Mouse (Mus musculus) telencephalon, adult 2 months (tissue): ENCODE measurements at regions not wholly inside any gene's neighbourhood (a gene's known extent, or its start where the extent isn't known, plus 50 kb on each side); places are given as distances from the start of the nearest gene placed in this dataset.

Experiments used
- DNase-seq: peaks from one replicate; pipeline ENCODE4 v3.0.0-alpha.2; 2011; ENCODE audit warnings: low read depth, low spot score

DNA sequence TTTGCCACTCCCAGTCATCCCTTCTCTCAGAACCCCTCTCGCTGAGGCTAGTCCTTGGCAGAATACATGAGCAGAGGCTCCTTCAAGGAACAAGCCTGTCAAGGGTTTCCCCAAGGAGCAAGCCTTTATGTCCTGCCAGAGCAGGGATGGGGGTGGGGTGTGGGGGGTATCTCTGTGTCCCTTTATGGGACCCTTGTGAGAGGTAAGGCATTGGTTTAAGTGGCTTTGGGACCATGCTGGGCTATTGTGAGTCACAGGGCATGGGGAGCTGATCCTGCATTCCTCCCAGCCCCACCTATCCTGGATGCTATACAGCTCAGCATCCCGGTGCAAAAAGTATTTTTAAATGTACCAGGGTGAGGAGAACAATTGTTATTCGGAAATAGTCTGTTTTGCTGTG, 641.1 kb upstream of the Fam19a5 start:
- DNase-seq = no peak

DNA sequence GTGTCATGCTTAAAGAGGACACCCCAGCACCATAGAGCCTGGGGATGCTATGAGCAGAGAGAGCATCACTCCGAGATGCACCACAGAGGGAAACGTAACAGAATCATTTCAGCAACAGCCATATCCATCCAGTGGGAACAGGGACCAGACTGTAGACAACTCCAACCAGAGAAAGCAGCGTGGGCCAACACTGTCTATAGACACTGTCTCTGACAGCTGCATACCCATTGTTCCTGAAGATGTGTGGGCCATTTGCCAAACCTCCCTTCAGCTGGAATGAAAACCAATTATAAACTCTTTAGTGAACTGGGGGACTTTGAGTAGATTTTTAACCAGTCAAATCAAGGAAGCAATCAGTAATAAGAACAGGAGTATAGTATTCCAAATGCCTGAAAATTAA, 630.8 kb upstream of the Fam19a5 start:
- no peak for DNase-seq

- no peak for DNase-seq
Measured at GRCm38 (mm10) chr15:86917891-86918290, 626.2 kb upstream of the Fam19a5 start.

- no peak for DNase-seq
Measured at GRCm38 (mm10) chr15:86919704-86920103, 624.4 kb upstream of the Fam19a5 start.

DNA sequence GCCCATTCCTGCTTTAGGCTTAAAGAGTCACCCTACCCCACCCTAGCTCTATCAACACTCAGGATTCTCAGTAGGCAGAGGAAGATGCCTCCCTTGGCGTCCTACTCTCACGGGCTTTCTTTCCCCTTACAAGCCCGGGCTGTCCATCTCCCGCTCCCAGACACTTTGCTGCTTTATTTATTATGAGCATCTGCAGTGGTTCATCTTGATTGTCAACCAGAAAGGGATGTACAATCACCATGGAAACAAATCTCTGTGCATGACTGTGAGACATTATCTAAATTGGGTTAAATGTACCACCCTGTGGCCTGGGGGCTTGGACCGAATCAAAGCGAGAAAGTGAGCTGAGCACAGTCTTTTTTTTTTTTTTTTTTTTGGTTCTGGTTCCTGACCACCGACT, 623.9 kb upstream of the Fam19a5 start:
- no peak for DNase-seq

DNA sequence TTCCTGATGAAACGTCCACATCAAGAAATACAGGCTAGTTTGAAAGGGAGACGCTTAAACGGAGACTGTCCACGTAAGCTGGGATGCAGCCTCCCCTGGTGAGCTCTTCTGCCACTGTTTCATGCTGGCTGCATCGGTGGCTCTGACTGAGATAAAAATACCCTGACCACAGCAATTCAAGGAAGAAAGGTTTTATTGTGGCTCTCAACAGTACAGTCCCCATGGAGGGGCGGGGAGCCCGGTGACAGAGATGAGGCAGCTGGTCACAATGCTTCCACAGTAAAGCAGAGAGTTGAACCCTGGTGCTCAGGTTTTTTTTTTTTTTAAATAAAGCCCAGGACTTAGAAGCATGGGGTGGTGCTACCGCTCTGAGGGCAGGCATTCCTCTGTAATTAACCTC, 622.7 kb upstream of the Fam19a5 start:
- no peak for DNase-seq

GRCm38 (mm10) chr15:86925081-86925749, 618.9 kb upstream of the Fam19a5 start:
- DNase-seq = no peak

GRCm38 (mm10) chr15:86932345-86933075, 611.6 kb upstream of the Fam19a5 start:
- no peak for DNase-seq

DNA sequence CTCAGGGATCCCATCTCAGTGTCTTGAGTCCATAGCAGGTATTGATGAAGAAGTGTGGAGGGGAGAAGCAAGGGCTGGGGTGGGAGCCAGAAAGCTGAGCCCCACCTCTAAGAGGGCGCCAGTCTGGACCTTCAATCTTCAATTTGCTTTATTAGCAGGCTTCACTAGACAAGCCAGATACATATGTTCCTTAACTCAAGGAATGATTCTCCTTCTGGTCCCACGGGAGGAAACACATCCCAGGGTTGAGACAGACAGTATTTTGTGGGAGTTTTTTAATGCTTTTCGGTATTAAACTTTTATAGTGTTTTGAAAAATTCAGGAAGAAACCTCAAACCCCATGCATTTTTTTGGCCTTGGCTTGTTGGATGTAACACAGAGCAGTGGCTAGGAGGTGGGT, 606.7 kb upstream of the Fam19a5 start:
- no peak for DNase-seq

GRCm38 (mm10) chr15:86944529-86944928, 599.6 kb upstream of the Fam19a5 start:
- no peak for DNase-seq

DNA sequence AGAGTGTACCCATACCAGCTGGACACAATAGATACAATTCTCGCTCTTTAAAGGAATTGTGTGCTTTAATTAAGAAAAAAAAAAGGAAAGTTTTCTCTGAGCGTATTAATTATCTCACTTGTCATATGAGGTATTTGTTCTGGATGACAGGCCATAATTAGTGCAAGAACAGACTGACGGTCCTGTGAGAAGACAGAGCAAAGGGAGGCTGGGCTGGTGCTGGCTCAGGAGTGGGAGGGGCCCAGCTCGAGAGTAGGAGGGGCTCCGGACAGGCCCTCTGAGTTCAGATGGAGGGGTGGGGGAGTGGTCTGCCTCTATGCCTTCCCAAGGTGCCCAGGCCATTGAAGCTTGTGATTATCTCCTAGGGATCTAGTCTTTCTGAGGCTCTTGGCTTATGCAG, 591.5 kb upstream of the Fam19a5 start:
- DNase-seq = no peak

DNA sequence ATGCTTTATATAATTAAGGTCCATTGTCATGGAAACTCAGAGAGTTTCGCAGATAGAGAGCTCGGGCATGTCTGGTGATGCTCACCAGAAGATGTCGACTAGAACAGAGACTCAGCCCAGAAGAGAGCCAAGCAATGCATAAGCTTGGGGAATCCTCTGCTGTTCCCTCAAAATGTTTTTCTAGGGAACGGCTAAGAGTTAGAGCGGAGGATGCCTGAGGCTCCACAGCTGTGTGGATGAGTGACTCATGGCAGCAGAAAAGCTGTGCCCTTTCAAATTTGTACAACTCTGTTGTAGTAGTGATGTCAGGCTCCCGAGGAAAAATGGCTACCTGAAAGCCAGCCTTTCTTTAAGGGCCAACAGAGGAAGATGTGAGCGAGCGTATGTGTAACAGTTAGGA, 586.2 kb upstream of the Fam19a5 start:
- DNase-seq = no peak

- DNase-seq = no peak
Measured at GRCm38 (mm10) chr15:86962921-86963320, 581.2 kb upstream of the Fam19a5 start.

GRCm38 (mm10) chr15:86963486-86963885, 580.6 kb upstream of the Fam19a5 start:
- DNase-seq = no peak

GRCm38 (mm10) chr15:86971436-86971835, 572.7 kb upstream of the Fam19a5 start:
- DNase-seq = no peak

GRCm38 (mm10) chr15:86996196-86996595, 547.9 kb upstream of the Fam19a5 start:
- no peak for DNase-seq

- DNase-seq = no peak
Measured at GRCm38 (mm10) chr15:87018978-87019377, 525.1 kb upstream of the Fam19a5 start.

GRCm38 (mm10) chr15:87045971-87046370, 498.1 kb upstream of the Fam19a5 start:
- DNase-seq = no peak

GRCm38 (mm10) chr15:87054186-87054585, 489.9 kb upstream of the Fam19a5 start:
- DNase-seq = no peak

- no peak for DNase-seq
Measured at GRCm38 (mm10) chr15:87064890-87065289, 479.2 kb upstream of the Fam19a5 start.

- no peak for DNase-seq
Measured at GRCm38 (mm10) chr15:87068261-87068660, 475.8 kb upstream of the Fam19a5 start.

GRCm38 (mm10) chr15:87074559-87074958, 469.5 kb upstream of the Fam19a5 start:
- no peak for DNase-seq

DNA sequence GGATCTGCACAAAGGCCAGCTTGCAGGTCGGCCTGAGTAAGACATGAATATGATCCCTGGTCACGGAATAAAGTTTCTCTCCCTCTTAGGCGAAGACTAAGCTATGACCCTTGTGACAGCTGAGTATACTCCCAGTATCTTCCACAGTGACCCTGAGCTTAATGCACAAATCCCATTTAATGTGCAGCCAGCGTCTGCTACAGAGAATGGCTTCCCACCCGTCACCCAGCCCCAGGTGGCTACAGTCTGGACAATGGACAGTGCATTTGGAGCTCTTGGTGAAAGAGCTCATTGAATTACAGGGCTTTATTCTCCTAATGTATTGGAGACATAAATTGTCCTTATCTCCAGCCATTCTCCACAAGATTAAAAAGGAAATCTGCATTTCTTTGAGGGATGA, 454.3 kb upstream of the Fam19a5 start:
- no peak for DNase-seq
